Mouse (Mus musculus) layer of hippocampus, adult 2 months (tissue): ENCODE data around the gene Lama2. TPM values are rescaled to one million over a fixed set of nuclear protein-coding genes. Genes with fewer than 3 reads are reported as not detected.

Source experiments
- DNase-seq, 2 experiments: peaks; one replicate each; pipeline ENCODE4 v3.0.0; 2022; ENCODE audit warnings: low spot score in 2 of 2
- H3K27ac ChIP-seq: fragments of 200-600 bp; 2 replicates; pipeline ENCODE4 v1.8.1; 2022
- H3K4me3 ChIP-seq: fragments of 200-600 bp; 2 replicates; pipeline ENCODE4 v1.8.1; 2022; ENCODE audit warnings: mild to moderate bottlenecking
- CTCF ChIP-seq: fragments of 200-600 bp; conservative IDR thresholded peaks from 2 replicates; pipeline ENCODE4 v1.8.1; 2022; ENCODE audit warnings: antibody characterized with exemption, mild to moderate bottlenecking, moderate library complexity
- long read RNA-seq, 2 experiments: library from polyadenylated mRNA; stranded (forward); transcript quantifications; one replicate each; pipeline ENCODE4 v2.0.0; 2021; ENCODE audit warnings: borderline mapping rate in 2 of 2
- total RNA-seq, 2 experiments: library from RNA; stranded (reverse); gene quantifications; 2 replicates each; pipeline ENCODE4 v1.2.3; 2021

The Lama2 gene
- total RNA-seq: 10 to 100 TPM in 1 of 2 experiments, 1 to 10 TPM in 1; 8.3 to 11.1 TPM
- long read RNA-seq, experiment 1, partial matches to known transcripts: 1 of 1 reads
- long read RNA-seq, experiment 1, other reads (novel, unspliced or antisense): 0 of 1 reads
- long read RNA-seq, experiment 2, partial matches to known transcripts: 1 of 1 reads
- long read RNA-seq, experiment 2, other reads (novel, unspliced or antisense): 0 of 1 reads

GRCm38 (mm10) chr10:27619658-27620057 is at the start of gene Lama2:
Lama2 (minus strand) TSS chr10:27619758.
- no peak for TF ChIP-seq CTCF
- DNase-seq: no peak
- no peak within 1 kb of the TSS for H3K27ac ChIP-seq
- H3K4me3 ChIP-seq: no peak within 1 kb of the TSS

- no peak overlapping the region for H3K27ac ChIP-seq
- TF ChIP-seq CTCF: no peak
- H3K4me3 ChIP-seq: no peak overlapping the region
- no peak for DNase-seq
These were observed 44.8 kb upstream of the Lama2 start for GRCm38 (mm10) chr10:27664391-27664790.

GRCm38 (mm10) chr10:27663396-27663795 is 43.8 kb upstream of the Lama2 start:
- no peak for DNase-seq
- Histone ChIP-seq H3K4me3 (no peak overlapping the region), H3K27ac (no peak overlapping the region)
- no peak for TF ChIP-seq CTCF

GRCm38 (mm10) chr10:27654164-27654563 is 34.6 kb upstream of the Lama2 start:
- no peak for TF ChIP-seq CTCF
- no peak for DNase-seq
- no peak overlapping the region for H3K27ac ChIP-seq
- H3K4me3 ChIP-seq: no peak overlapping the region

- H3K27ac ChIP-seq: peak overlapping the region; percentile 67
These were observed 33.3 kb upstream of the Lama2 start for GRCm38 (mm10) chr10:27652694-27653335.

GRCm38 (mm10) chr10:27635721-27636120 is 16.2 kb upstream of the Lama2 start:
- DNase-seq: no peak
- Histone ChIP-seq H3K4me3 (no peak overlapping the region), H3K27ac (no peak overlapping the region)
- TF ChIP-seq CTCF: no peak

More at GRCm38 (mm10) chr10:27652694-27653335, 33.3 kb upstream of the Lama2 start:
- no peak for DNase-seq
- TF ChIP-seq CTCF: no peak
- H3K4me3 ChIP-seq: peak overlapping the region; percentile 22; the same call in 1 of the 2 replicates

- peak; percentile 27 to 47 for DNase-seq
- TF ChIP-seq CTCF: no peak
- H3K4me3 ChIP-seq: no peak overlapping the region
- peak overlapping the region; percentile 74 for H3K27ac ChIP-seq
These were observed 11.4 kb upstream of the Lama2 start for GRCm38 (mm10) chr10:27631002-27631401.

- H3K4me3 ChIP-seq: no peak overlapping the region
- H3K27ac ChIP-seq: no peak overlapping the region
- TF ChIP-seq CTCF: no peak
- DNase-seq: no peak
These were observed 2.3 kb upstream of the Lama2 start for GRCm38 (mm10) chr10:27621697-27622449.

GRCm38 (mm10) chr10:27617522-27618020 is 2.0 kb downstream of the Lama2 start:
- Histone ChIP-seq H3K4me3 (no peak overlapping the region), H3K27ac (no peak overlapping the region)
- DNase-seq: no peak
- TF ChIP-seq CTCF: no peak

- no peak for TF ChIP-seq CTCF
- peak overlapping the region; percentile 52 for H3K27ac ChIP-seq
- peak in 1 of 2 experiments; percentile 11 for DNase-seq
- H3K4me3 ChIP-seq: peak overlapping the region; percentile 45
These were observed 2.7 kb downstream of the Lama2 start for GRCm38 (mm10) chr10:27616641-27617415.

GRCm38 (mm10) chr10:27595675-27596074 is 23.9 kb downstream of the Lama2 start:
- no peak for TF ChIP-seq CTCF
- Histone ChIP-seq H3K27ac (no peak overlapping the region), H3K4me3 (no peak overlapping the region)
- no peak for DNase-seq

- no peak for TF ChIP-seq CTCF
- DNase-seq: no peak
- no peak overlapping the region for H3K4me3 ChIP-seq
- H3K27ac ChIP-seq: no peak overlapping the region
These were observed 86.3 kb downstream of the Lama2 start for GRCm38 (mm10) chr10:27533217-27533616.
